7 mouse cellular contexts compared by ENCODE assay signal in the genomic region with DNA sequence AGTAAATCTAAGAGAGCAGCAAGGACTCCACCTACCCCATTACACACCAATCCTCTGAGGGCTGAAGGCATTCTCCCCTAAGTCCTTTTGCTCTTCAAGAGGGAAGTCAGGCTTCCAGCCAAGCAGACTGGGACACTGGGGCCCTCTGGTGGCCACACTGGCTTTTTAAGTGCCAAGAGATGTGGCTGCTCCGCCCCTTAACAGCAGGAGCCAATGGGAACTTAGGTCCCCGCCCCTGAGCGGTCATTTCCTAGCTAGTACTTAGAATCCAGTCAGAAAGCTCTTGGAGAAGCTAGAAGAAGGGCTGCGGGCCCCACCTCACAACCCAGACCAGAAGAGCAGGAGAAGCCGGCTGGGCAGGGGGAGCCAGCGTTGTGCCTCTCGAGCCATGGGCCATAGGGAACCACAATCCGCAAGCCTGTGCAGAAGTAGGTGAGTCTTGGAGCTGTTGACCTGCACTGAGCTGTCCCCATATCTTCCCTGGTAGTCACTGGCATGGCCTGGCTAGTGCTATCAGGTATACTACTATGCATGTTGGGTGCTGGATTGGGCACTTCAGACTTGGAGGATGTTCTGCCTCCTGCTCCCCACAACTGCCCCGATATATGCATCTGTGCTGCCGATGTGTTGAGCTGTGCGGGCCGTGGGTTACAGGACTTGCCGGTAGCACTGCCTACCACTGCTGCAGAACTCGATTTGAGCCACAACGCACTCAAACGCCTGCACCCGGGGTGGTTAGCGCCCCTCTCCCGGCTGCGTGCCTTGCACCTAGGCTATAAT. TPM values are rescaled to one million over a fixed set of nuclear protein-coding genes. Genes with fewer than 3 reads are reported as not detected.
DNase-seq lines count a peak whose midpoint lies in the region; ATAC-seq lines count a peak whose summit lies in the region.

TSS of gene Amigo3 (plus strand) at position 275 of the 780 bp plus-strand sequence.

- ATAC-seq in intestine, embryonic 15.5 days, result peak; percentile 54

- H3K4me2 ChIP-seq in intestine, embryonic 15.5 days (replicated peaks), result peak within 1 kb of the TSS; percentile 47

- no peaks in the 10 kb centered on the region for H3K27me3 ChIP-seq in intestine, embryonic 15.5 days (replicated peaks)
- H3K27me3 ChIP-seq in midbrain, embryonic 10.5 days (ENCODE audit: low read depth, poor library complexity, severe bottlenecking), result no peaks in the 10 kb centered on the region

- H3K9me3 ChIP-seq in intestine, embryonic 15.5 days, result no peaks in the 10 kb centered on the region
- no peaks in the 10 kb centered on the region for H3K9me3 ChIP-seq in midbrain, embryonic 10.5 days (replicated peaks)

- WGBS in intestine, embryonic 15.5 days, result 53% methylated on average over 20 of the region's 20 CpGs
- 58% methylated on average over 20 of the region's 20 CpGs for WGBS in midbrain, embryonic 10.5 days

- peak within 1 kb of the TSS; percentile 38 for H3K27ac ChIP-seq in intestine, embryonic 15.5 days
- no peak within 1 kb of the TSS for H3K27ac ChIP-seq in midbrain, embryonic 10.5 days (replicated peaks)

- H3K9ac ChIP-seq in intestine, embryonic 15.5 days, result peak within 1 kb of the TSS; percentile 8; the same call in 1 of the 2 replicates

- H3K36me3 ChIP-seq in intestine, embryonic 15.5 days, result peaks cover 26% of the 10 kb centered on the region
- H3K36me3 ChIP-seq in midbrain, embryonic 10.5 days, result peaks cover 71% of the 10 kb centered on the region

- DNase-seq in adrenal gland, adult 2 months, result peak; percentile 96
- peak; percentile 90 for DNase-seq in embryo, embryonic 11.5 days (ENCODE audit: low read depth, low spot score)
- peak; percentile 97 to 98 for DNase-seq in gastrocnemius, postnatal 36 days
- DNase-seq in left cerebral cortex, postnatal 25 days (ENCODE audit: low spot score in 2 of 2), result peak; percentile 98 to 99
- DNase-seq in midbrain, embryonic 10.5 days (ENCODE audit: low spot score), result peak; percentile 93
- peak; percentile 97 for DNase-seq in right cerebral cortex, postnatal 4 days

- intact Hi-C loops in gastrocnemius, postnatal 36 days (cut with DNase I), result loop anchor here (5.0 kb wide), 1 partner anchor 151 kb away; no protein-coding TSS in a partner anchor
- intact Hi-C loops in left cerebral cortex, postnatal 25 days (cut with DNase I), result loop anchor here (5.0 kb wide), 2 partner anchors 91 to 151 kb away; no protein-coding TSS in a partner anchor

- no peak within 1 kb of the TSS; the same call in 1 of the 2 replicates for H3K4me3 ChIP-seq in intestine, embryonic 15.5 days (replicated peaks)
- H3K4me3 ChIP-seq in midbrain, embryonic 10.5 days, result peak within 1 kb of the TSS; percentile 35

- H3K4me1 ChIP-seq in intestine, embryonic 15.5 days (replicated peaks), result peaks cover 40% of the 10 kb centered on the region
- H3K4me1 ChIP-seq in midbrain, embryonic 10.5 days, result peaks cover 27% of the 10 kb centered on the region

RNA-seq across cellular contexts. Expression of gene Amigo3, which starts in this region (rescaled TPM):
- total RNA-seq in adrenal gland, adult 2 months (2021), result 1 to 10 TPM; 4.4 to 4.5 TPM
- polyA plus RNA-seq in adrenal gland, adult 2 months (2012; rRNA removed), result 6.6 and 9.4 TPM in 2 replicates
- 1 to 10 TPM; 1.5 to 2.6 TPM for total RNA-seq in gastrocnemius, postnatal 36 days (2021)
- polyA plus RNA-seq in intestine, embryonic 15.5 days (2015; fragmentation: Nextera tagmentation; extraction: Ambion mirVana), result 3.1 and 3.2 TPM in 2 replicates
- 1 to 10 TPM; 1.7 to 2.2 TPM for total RNA-seq in left cerebral cortex, postnatal 25 days (2021)
- polyA plus RNA-seq in midbrain, embryonic 10.5 days (2016; fragmentation: Nextera tagmentation; extraction: Ambion mirVana), result 2.6 and 3.8 TPM in 2 replicates
